Mouse (Mus musculus) right cerebral cortex, adult 2 months (tissue): Measurements from ENCODE around the gene Crebl2.

Experiments
- DNase-seq, 2 experiments: peaks; one replicate each; pipeline ENCODE4 v3.0.0; 2021 to 2022; ENCODE audit warnings: low spot score in 2 of 2

Gene Crebl2

GRCm38 (mm10) chr6:134872236-134872635 lies 42.3 kb downstream of the Crebl2 start:
- no peak for DNase-seq

DNA sequence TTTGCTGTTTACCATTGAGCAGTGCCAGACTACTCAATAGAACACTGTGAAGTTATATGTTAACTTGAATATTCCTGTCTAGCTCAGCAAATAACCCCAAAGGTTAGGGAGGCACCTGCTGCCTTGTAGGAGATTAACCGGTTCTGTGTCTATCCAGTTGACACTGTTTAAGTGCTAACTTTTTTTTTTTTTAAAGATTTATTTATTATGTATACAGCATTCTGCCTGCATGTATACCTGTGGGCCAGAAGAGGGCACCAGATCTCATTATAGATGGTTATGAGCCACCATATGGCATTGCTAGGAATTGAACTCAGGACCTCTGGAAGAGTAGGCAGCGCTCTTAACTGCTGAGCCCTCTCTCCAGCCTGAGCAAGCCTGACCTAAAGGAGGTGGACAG lies 43.1 kb downstream of the Crebl2 start:
- DNase-seq = no peak

GRCm38 (mm10) chr6:134876795-134877194 lies 46.8 kb downstream of the Crebl2 start:
- DNase-seq = no peak

DNA sequence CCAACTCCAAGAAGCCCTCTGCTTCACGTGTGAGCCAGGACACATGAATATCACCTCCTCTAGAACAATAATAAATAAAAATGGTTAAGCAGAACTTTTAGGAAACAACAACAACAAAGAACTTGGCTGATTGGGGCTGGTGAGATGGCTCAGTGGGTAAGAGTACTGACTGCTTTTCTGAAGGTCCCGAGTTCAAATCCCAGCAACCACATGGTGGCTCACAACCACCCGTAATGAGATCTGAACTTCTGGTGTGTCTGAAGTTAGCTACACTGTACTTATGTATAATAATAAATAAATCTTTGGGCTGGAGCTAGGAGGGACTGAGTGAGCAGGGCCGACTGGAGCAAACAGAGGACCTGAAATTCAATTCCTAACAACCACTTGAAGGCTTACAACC lies 47.3 kb downstream of the Crebl2 start:
- DNase-seq = no peak

DNA sequence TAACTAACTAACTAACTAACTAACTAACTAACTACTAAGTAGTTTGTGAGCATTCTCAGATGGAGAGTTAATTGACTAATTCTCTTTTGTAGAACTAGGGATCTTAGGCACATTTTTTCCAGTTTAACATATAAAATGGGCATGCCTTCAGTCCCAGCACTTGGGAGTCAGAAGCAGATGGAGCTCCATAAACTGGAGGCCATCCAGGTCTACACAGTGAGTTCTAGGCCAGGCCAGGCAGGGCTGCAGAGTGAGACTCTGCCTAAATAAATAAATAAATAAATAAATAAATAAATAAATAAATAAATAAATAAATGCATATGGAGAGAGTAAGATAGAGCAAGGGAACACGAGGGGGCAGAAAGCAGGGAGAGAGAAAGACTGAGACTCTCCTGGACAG lies 47.9 kb downstream of the Crebl2 start:
- no peak for DNase-seq

- no peak for DNase-seq
Measured at GRCm38 (mm10) chr6:134879556-134879955, 49.6 kb downstream of the Crebl2 start.

- no peak for DNase-seq
Measured at GRCm38 (mm10) chr6:134880046-134880445, 50.1 kb downstream of the Crebl2 start.

GRCm38 (mm10) chr6:134883661-134884060 lies 53.7 kb downstream of the Crebl2 start:
- no peak for DNase-seq

GRCm38 (mm10) chr6:134885515-134885914 lies 55.6 kb downstream of the Crebl2 start:
- no peak for DNase-seq

DNA sequence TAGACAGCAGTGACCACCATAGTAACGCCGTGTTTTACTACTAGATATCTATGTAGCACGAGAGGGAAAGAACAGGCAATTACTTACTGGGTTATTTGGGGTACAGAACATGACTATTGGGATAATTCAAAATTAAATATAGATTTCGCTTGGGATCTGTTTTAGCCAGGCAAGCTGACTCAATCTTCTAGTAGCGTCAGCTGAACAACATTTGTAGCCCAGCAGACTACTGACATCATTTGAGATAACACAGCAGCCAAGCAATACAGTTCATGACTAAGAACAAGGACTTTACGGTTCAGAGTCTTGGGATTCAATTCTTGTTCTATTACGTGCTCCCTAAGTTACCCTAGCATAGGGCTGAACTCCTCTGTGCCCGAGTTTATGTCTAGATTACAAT lies 56.5 kb downstream of the Crebl2 start:
- DNase-seq = peak in 1 of 2 experiments; percentile 26

GRCm38 (mm10) chr6:134887008-134887407 lies 57.1 kb downstream of the Crebl2 start:
- DNase-seq = peak; percentile 30 to 50

- peak; percentile 86 for DNase-seq
Measured at GRCm38 (mm10) chr6:134887711-134888449, 57.9 kb downstream of the Crebl2 start.

- peak; percentile 73 to 77 for DNase-seq
Measured at GRCm38 (mm10) chr6:134888563-134889017, 58.6 kb downstream of the Crebl2 start.

DNA sequence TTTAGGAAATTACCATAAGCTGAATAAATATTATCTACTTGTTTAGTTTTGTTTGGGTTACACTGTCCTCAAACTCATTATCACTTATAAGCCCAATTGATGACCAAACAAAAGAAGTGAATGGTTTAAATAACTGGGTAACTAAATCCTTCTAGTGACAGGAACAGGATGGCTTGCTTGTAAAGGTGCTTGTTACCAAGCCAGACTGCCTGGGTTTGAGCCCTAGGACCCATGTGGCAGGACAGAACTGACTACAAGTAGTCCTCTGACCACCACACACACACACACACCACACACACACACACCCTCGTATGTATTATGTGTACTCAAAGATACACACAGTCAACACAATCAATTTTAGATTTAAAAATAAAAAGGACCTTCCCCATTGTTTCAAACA lies 59.8 kb downstream of the Crebl2 start:
- no peak for DNase-seq

- DNase-seq = no peak
Measured at GRCm38 (mm10) chr6:134890436-134890835, 60.5 kb downstream of the Crebl2 start.

DNA sequence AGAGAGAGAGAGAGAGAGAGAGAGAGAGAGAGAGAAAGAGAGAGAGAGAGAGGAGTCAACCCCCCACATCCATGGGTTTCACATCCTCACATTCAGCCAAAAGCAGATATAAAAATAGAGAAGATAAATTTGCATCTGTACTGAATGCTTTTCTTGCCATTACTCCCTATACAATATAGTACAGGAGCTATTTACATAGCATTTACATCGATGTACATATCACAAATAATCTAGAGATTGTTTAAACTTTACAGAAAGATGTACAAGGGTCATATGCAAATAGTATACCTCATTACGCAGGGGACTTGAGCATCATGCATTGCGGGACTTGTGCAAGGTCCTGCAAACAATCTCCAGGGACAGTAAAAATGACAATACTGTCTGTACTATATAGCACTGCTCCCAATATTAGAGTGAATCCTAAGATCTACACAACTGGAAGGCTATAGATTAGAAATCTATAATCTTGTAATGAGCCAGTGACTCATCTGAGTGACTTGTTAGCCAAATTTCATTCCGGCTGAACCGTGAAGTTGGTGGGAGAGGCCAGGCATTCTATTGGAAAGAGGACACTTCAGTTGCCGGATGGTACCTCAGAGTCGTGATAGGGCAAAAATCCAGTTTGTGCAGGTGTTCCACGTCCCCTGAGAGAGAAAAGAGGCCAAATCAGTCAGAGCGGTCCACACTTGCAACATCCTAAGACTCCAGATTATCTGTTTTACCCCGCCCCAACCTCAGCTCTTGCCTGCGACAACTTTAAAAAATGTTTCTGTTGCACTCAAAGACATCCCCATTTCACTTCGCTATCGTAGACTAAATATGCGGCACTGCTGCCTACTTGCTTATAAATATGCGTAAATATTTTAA lies 66.8 kb downstream of the Crebl2 start:
- DNase-seq = no peak

- DNase-seq = peak; percentile 93 to 95
Measured at GRCm38 (mm10) chr6:134897443-134898094, 67.6 kb downstream of the Crebl2 start.

- DNase-seq = peak; percentile 83 to 88
Measured at GRCm38 (mm10) chr6:134898095-134898965, 68.4 kb downstream of the Crebl2 start, which contains the start of gene Gpr19. Gene Gpr19, minus strand, starts transcription at chr6:134898578.

- no peak for DNase-seq
Measured at GRCm38 (mm10) chr6:134903368-134903767, 73.4 kb downstream of the Crebl2 start.

- DNase-seq = no peak
Measured at GRCm38 (mm10) chr6:134903891-134904884, 74.2 kb downstream of the Crebl2 start.
